Mouse (Mus musculus): Measurements from ENCODE around the gene Tmem9b.

GRCm38 (mm10) chr7:109722618-109723017 lies 30.1 kb downstream of the Tmem9b start:
- TF ChIP-seq CTCF (IDR thresholded peaks at IDR 0.05; ENCODE audit: control insufficient read depth, insufficient read depth, insufficient replicate concordance, low read depth, low read length): no peak
- no peak for TF ChIP-seq POLR2A (IDR thresholded peaks at IDR 0.05; ENCODE audit: control insufficient read depth, low read depth, low read length)
